Mouse (Mus musculus) heart, adult 8-10 months (tissue): ENCODE data around the gene Palmd. TPM values are rescaled to one million over a fixed set of nuclear protein-coding genes. Genes with fewer than 3 reads are reported as not detected.

Source experiments
- DNase-seq: peaks from one replicate; pipeline ENCODE4 v3.0.0; 2022; ENCODE audit warnings: low spot score
- total RNA-seq, 4 experiments: library from RNA; stranded (reverse); gene quantifications; 2 replicates each; pipeline ENCODE4 v1.2.4; 2022

The Palmd gene
- total RNA-seq, 4 experiments from 2014 or later = 44.2 to 59.7 (median 53.0) TPM

- no peak for DNase-seq
Observed at GRCm38 (mm10) chr3:116892206-116892563, 76.6 kb downstream of the Palmd start.

- DNase-seq = no peak
Observed at GRCm38 (mm10) chr3:116891436-116892205, 77.2 kb downstream of the Palmd start.

GRCm38 (mm10) chr3:116890576-116890975, 78.2 kb downstream of the Palmd start:
- no peak for DNase-seq

GRCm38 (mm10) chr3:116889358-116889757, 79.4 kb downstream of the Palmd start:
- no peak for DNase-seq

- no peak for DNase-seq
Observed at GRCm38 (mm10) chr3:116884941-116885340, 83.8 kb downstream of the Palmd start.

GRCm38 (mm10) chr3:116882221-116882960, 86.4 kb downstream of the Palmd start:
- DNase-seq = no peak

- no peak for DNase-seq
Observed at GRCm38 (mm10) chr3:116870372-116870771, 98.4 kb downstream of the Palmd start.

Other genes starting within 250 kb of the Palmd start
- gene Agl, start 160.8 kb downstream of the Palmd start, total RNA-seq = 100 to 1,000 TPM; 187 to 207 (median 200) TPM
- 1 to 10 TPM; 2.3 to 4.7 (median 3.9) TPM for gene Frrs1, start 109.5 kb downstream of the Palmd start, total RNA-seq
- not detected for gene 4930455H04Rik, start 720 bp downstream of the Palmd start, total RNA-seq